ENCODE assay signal across 9 mouse cellular contexts in genomic region chr11:73014831-73015344, GRCm38 (mm10). TPM values are rescaled to one million over a fixed set of nuclear protein-coding genes. Genes with fewer than 3 reads are reported as not detected.
A peak's percentile ranks its signal among the peaks of the same experiment; 100 is the strongest.
DNase-seq lines count a peak whose midpoint lies in the region; ATAC-seq lines count a peak whose summit lies in the region.
"Had no signal": no experiment of that assay in that cellular context is flagged by ENCODE, and none has a peak within 500 bp of the region (broad histone marks: within the 10 kb centered on the region; RNA-seq: fewer than 3 reads in every experiment).

No protein-coding gene starts in this region.

- no peak overlapping the region for H3K4me3 ChIP-seq in midbrain, embryonic 13.5 days (replicated peaks)

- no peak overlapping the region for H3K9ac ChIP-seq in midbrain, embryonic 13.5 days (replicated peaks)

- 90% methylated on average over 4 of the region's 4 CpGs for WGBS in midbrain, embryonic 13.5 days

- peaks cover 13% of the 10 kb centered on the region for H3K27me3 ChIP-seq in midbrain, embryonic 13.5 days

- peak; percentile 27 for ATAC-seq in frontal cortex, adult (ENCODE audit: low TSS enrichment)
- no peak for ATAC-seq in midbrain, embryonic 13.5 days
- ATAC-seq: activated CD4-positive, CD25-positive, alpha-beta regulatory T cell, adult 4 months had no signal

- no peak for DNase-seq in frontal cortex, postnatal 10 days (ENCODE audit: low spot score in 2 of 2)
- DNase-seq in ovary, postnatal 36 days (ENCODE audit: low spot score) = peak; percentile 32
- no peak for DNase-seq in ovary, postnatal 14 days (ENCODE audit: low spot score)
- DNase-seq in layer of hippocampus, adult 9-11 months = peak; percentile 88
- DNase-seq in thymus, postnatal 14 days = peak; percentile 80
- no peak for DNase-seq in embryo, embryonic 10 days (ENCODE audit: low spot score)

- H3K4me2 ChIP-seq in midbrain, embryonic 13.5 days (replicated peaks) = no peak overlapping the region

- H3K9me3 ChIP-seq in midbrain, embryonic 13.5 days = no peaks in the 10 kb centered on the region

- H3K4me1 ChIP-seq in midbrain, embryonic 13.5 days (replicated peaks) = peaks cover 12% of the 10 kb centered on the region

- H3K36me3 ChIP-seq in midbrain, embryonic 13.5 days = no peaks in the 10 kb centered on the region

- no peak overlapping the region for H3K27ac ChIP-seq in midbrain, embryonic 13.5 days

RNA-seq across cellular contexts. Expression of gene Camkk1, which starts 3.9 kb away (rescaled TPM):
- polyA plus RNA-seq in midbrain, embryonic 13.5 days (2015; fragmentation: Nextera tagmentation; extraction: Ambion mirVana) = 17.1 and 17.5 TPM in 2 replicates

RNA-seq across cellular contexts. Expression of gene P2rx1, which starts 16.0 kb away (rescaled TPM):
- polyA plus RNA-seq in midbrain, embryonic 13.5 days (2015; fragmentation: Nextera tagmentation; extraction: Ambion mirVana) = 0.41 and 0.58 TPM in 2 replicates

RNA-seq across cellular contexts. Expression of gene Ncbp3, which starts 32.7 kb away (rescaled TPM):
- polyA plus RNA-seq in midbrain, embryonic 13.5 days (2015; fragmentation: Nextera tagmentation; extraction: Ambion mirVana) = 13.5 and 14.2 TPM in 2 replicates

RNA-seq across cellular contexts. Expression of gene Atp2a3, which starts 53.9 kb away (rescaled TPM):
- polyA plus RNA-seq in midbrain, embryonic 13.5 days (2015; fragmentation: Nextera tagmentation; extraction: Ambion mirVana) = 0.48 and 0.71 TPM in 2 replicates

Comparison
In these comparisons a context has a peak if more than half of its experiments do, and no peak if none do; other contexts are left out.
1. DNase-seq: peak in ovary, postnatal 36 days (single experiment), layer of hippocampus, adult 9-11 months (single experiment) and thymus, postnatal 14 days (single experiment); none in frontal cortex, postnatal 10 days (0 of 2), ovary, postnatal 14 days (single experiment) and embryo, embryonic 10 days (single experiment).